Mouse (Mus musculus) hindbrain, embryonic 16.5 days (tissue): ENCODE measurements at regions not wholly inside any gene's neighbourhood (a gene's known extent, or its start where the extent isn't known, plus 50 kb on each side); places are given as distances from the start of the nearest gene placed in this dataset.

ENCODE experiments used
- ATAC-seq: fragments of 200-750 bp; cut with Nextera tagmentation; 2 replicates; pipeline ENCODE4 v1.8.0; 2017; ENCODE audit warnings: moderate TSS enrichment, moderate library complexity
- H3K27ac ChIP-seq: fragments of 300-500 bp; sonication (generic); 2 replicates; pipeline ENCODE4 v1.5.1; 2014; ENCODE audit warnings: low read depth, mild to moderate bottlenecking, control low read depth, low read length, moderate library complexity
- H3K27me3 ChIP-seq: fragments of 300-500 bp; sonication (generic); replicated peaks from 2 replicates; pipeline ENCODE4 v1.6.1; 2014; ENCODE audit warnings: low read length; ENCODE audit not compliant: control insufficient read depth, insufficient read depth
- H3K36me3 ChIP-seq: fragments of 300-500 bp; sonication (generic); 2 replicates; pipeline ENCODE4 v1.6.1; 2014; ENCODE audit warnings: mild to moderate bottlenecking, low read length, moderate library complexity, mixed read lengths; ENCODE audit not compliant: control insufficient read depth, insufficient read depth
- H3K4me1 ChIP-seq: fragments of 300-500 bp; sonication (generic); 2 replicates; pipeline ENCODE4 v1.6.1; 2014; ENCODE audit warnings: low read depth, low read length; ENCODE audit not compliant: control insufficient read depth, insufficient read depth
- H3K4me2 ChIP-seq: fragments of 300-500 bp; sonication (generic); 2 replicates; pipeline ENCODE4 v1.6.1; 2014; ENCODE audit warnings: mild to moderate bottlenecking, low read length, control low read depth, moderate library complexity
- H3K4me3 ChIP-seq: fragments of 300-500 bp; sonication (generic); 2 replicates; pipeline ENCODE4 v1.5.1; 2014; ENCODE audit warnings: mild to moderate bottlenecking, low read length, control low read depth, moderate library complexity
- H3K9ac ChIP-seq: fragments of 300-500 bp; sonication (generic); 2 replicates; pipeline ENCODE4 v1.6.1; 2014; ENCODE audit warnings: low read depth, mild to moderate bottlenecking, control low read depth, low read length, moderate library complexity
- H3K9me3 ChIP-seq: fragments of 300-500 bp; sonication (generic); 2 replicates; pipeline ENCODE4 v1.6.1; 2014; ENCODE audit warnings: mild to moderate bottlenecking, low read length, moderate library complexity; ENCODE audit not compliant: control insufficient read depth
- WGBS: fragments of 180-500 bp; shearing (Covaris S2); extraction: QIAGEN DNeasy Blood & Tissue Kit; methylation state at CpG from one replicate; pipeline ENCODE4 v1.1.7; 2014; 5-methylcytosine and 5-hydroxymethylcytosine counted together

GRCm38 (mm10) chr2:143243741-143244140 lies 165.5 kb downstream of the Otor start:
- ATAC-seq, result no peak

GRCm38 (mm10) chr2:143246131-143246665 lies 167.9 kb downstream of the Otor start:
- H3K4me2 ChIP-seq, result no peak overlapping the region
- no peaks in the 10 kb centered on the region for H3K9me3 ChIP-seq
- no peak overlapping the region for H3K9ac ChIP-seq
- H3K27me3 ChIP-seq, result no peaks in the 10 kb centered on the region
- no peak for ATAC-seq
- no peaks in the 10 kb centered on the region for H3K4me1 ChIP-seq
- no peaks in the 10 kb centered on the region for H3K36me3 ChIP-seq
- H3K27ac ChIP-seq, result no peak overlapping the region
- WGBS, result 81% methylated on average over 4 of the region's 4 CpGs
- H3K4me3 ChIP-seq, result no peak overlapping the region

More at GRCm38 (mm10) chr2:143243741-143244140, 165.5 kb downstream of the Otor start:
- Histone ChIP-seq H3K4me1 (no peaks in the 10 kb centered on the region), H3K27ac (no peak overlapping the region), H3K4me2 (no peak overlapping the region), H3K9ac (no peak overlapping the region), H3K27me3 (no peaks in the 10 kb centered on the region), H3K9me3 (no peaks in the 10 kb centered on the region), H3K4me3 (no peak overlapping the region), H3K36me3 (no peaks in the 10 kb centered on the region)
- WGBS, result 90% methylated on average over 3 of the region's 3 CpGs

GRCm38 (mm10) chr2:143269026-143269425 lies 190.8 kb downstream of the Otor start:
- Histone ChIP-seq H3K4me2 (no peak overlapping the region), H3K9me3 (no peaks in the 10 kb centered on the region), H3K9ac (no peak overlapping the region), H3K36me3 (no peaks in the 10 kb centered on the region), H3K27me3 (no peaks in the 10 kb centered on the region), H3K27ac (no peak overlapping the region), H3K4me1 (no peaks in the 10 kb centered on the region), H3K4me3 (no peak overlapping the region)
- no peak for ATAC-seq
- WGBS, result 46% methylated on average over 7 of the region's 7 CpGs

GRCm38 (mm10) chr2:143270826-143271225 lies 192.6 kb downstream of the Otor start:
- H3K27ac ChIP-seq, result no peak overlapping the region
- H3K9me3 ChIP-seq, result no peaks in the 10 kb centered on the region
- ATAC-seq, result no peak
- no peaks in the 10 kb centered on the region for H3K4me1 ChIP-seq
- no peak overlapping the region for H3K4me3 ChIP-seq
- no peaks in the 10 kb centered on the region for H3K36me3 ChIP-seq
- no peaks in the 10 kb centered on the region for H3K27me3 ChIP-seq
- H3K4me2 ChIP-seq, result no peak overlapping the region
- no peak overlapping the region for H3K9ac ChIP-seq
- WGBS, result 80% methylated on average over 5 of the region's 5 CpGs

GRCm38 (mm10) chr2:143305747-143306570 lies 227.7 kb downstream of the Otor start:
- H3K27ac ChIP-seq, result peak overlapping the region; percentile 36; the same call in 1 of the 2 replicates
- H3K27me3 ChIP-seq, result no peaks in the 10 kb centered on the region
- H3K4me2 ChIP-seq, result no peak overlapping the region
- H3K9ac ChIP-seq, result no peak overlapping the region
- H3K4me1 ChIP-seq, result no peaks in the 10 kb centered on the region; the same call in 1 of the 2 replicates
- H3K9me3 ChIP-seq, result no peaks in the 10 kb centered on the region
- WGBS, result 61% methylated on average over 4 of the region's 4 CpGs
- H3K4me3 ChIP-seq, result no peak overlapping the region
- peak; percentile 97 for ATAC-seq
- H3K36me3 ChIP-seq, result no peaks in the 10 kb centered on the region

- no peaks in the 10 kb centered on the region; the same call in 1 of the 2 replicates for H3K4me1 ChIP-seq
- H3K27ac ChIP-seq, result peak overlapping the region; percentile 36; the same call in 1 of the 2 replicates
- no peak overlapping the region for H3K4me2 ChIP-seq
- ATAC-seq, result peak; percentile 38
- 73% methylated on average over 2 of the region's 2 CpGs for WGBS
- H3K36me3 ChIP-seq, result no peaks in the 10 kb centered on the region
- no peak overlapping the region for H3K9ac ChIP-seq
- H3K27me3 ChIP-seq, result no peaks in the 10 kb centered on the region
- H3K9me3 ChIP-seq, result no peaks in the 10 kb centered on the region
- H3K4me3 ChIP-seq, result no peak overlapping the region
Measured at GRCm38 (mm10) chr2:143306571-143306925, 228.3 kb downstream of the Otor start.

GRCm38 (mm10) chr2:143325486-143325885 lies 220.5 kb upstream of the Pcsk2 start:
- Histone ChIP-seq H3K4me1 (no peaks in the 10 kb centered on the region), H3K4me3 (no peak overlapping the region), H3K9ac (no peak overlapping the region), H3K36me3 (no peaks in the 10 kb centered on the region), H3K27ac (no peak overlapping the region), H3K27me3 (no peaks in the 10 kb centered on the region), H3K9me3 (peaks cover 3% of the 10 kb centered on the region; the same call in 1 of the 2 replicates), H3K4me2 (no peak overlapping the region)
- no peak for ATAC-seq

GRCm38 (mm10) chr2:143332071-143332470 lies 213.9 kb upstream of the Pcsk2 start:
- Histone ChIP-seq H3K9ac (no peak overlapping the region), H3K4me1 (no peaks in the 10 kb centered on the region), H3K27ac (no peak overlapping the region), H3K4me2 (no peak overlapping the region), H3K27me3 (no peaks in the 10 kb centered on the region), H3K4me3 (no peak overlapping the region), H3K36me3 (no peaks in the 10 kb centered on the region), H3K9me3 (no peaks in the 10 kb centered on the region)
- no peak for ATAC-seq

GRCm38 (mm10) chr2:143340364-143340763 lies 205.6 kb upstream of the Pcsk2 start:
- Histone ChIP-seq H3K27ac (no peak overlapping the region), H3K27me3 (no peaks in the 10 kb centered on the region), H3K4me3 (no peak overlapping the region), H3K9me3 (no peaks in the 10 kb centered on the region), H3K4me1 (no peaks in the 10 kb centered on the region), H3K9ac (no peak overlapping the region), H3K36me3 (no peaks in the 10 kb centered on the region), H3K4me2 (no peak overlapping the region)
- ATAC-seq, result no peak
- 75% methylated on average over 5 of the region's 5 CpGs for WGBS
